Mouse (Mus musculus): ENCODE results near the gene Agtr2. TPM values are rescaled to one million over a fixed set of nuclear protein-coding genes. Genes with fewer than 3 reads are reported as not detected.
"Not testable (repeated sequence)": the region's sequence is repeated elsewhere in the genome, so short reads cannot be mapped to it uniquely, and the experiment has no call there.

Gene Agtr2
- 1.1 and 3.2 TPM in 2 replicates for polyA plus RNA-seq (2014; fragmentation: Nextera tagmentation; extraction: Ambion mirVana)

GRCm38 (mm10) chrX:21484414-21484813, at the start of gene Agtr2:
Gene Agtr2 (plus strand): TSS chrX:21484544.
- WGBS, result 79% methylated on average over 5 of the region's 5 CpGs
- DNase-seq (ENCODE audit: low spot score), result no peak
- Histone ChIP-seq H3K36me3 (ENCODE audit: control insufficient read depth, insufficient read depth, low read length) (no peaks in the 10 kb centered on the region), H3K9ac (ENCODE audit: low read length) (no peak within 1 kb of the TSS), H3K4me3 (ENCODE audit: low read depth, low read length) (no peak within 1 kb of the TSS), H3K27ac (ENCODE audit: low read depth, low read length) (no peak within 1 kb of the TSS), H3K9me3 (replicated peaks; ENCODE audit: control insufficient read depth, low read length) (no peaks in the 10 kb centered on the region), H3K4me2 (ENCODE audit: low read length) (no peak within 1 kb of the TSS), H3K27me3 (replicated peaks; ENCODE audit: control insufficient read depth, insufficient read depth, low read length) (no peaks in the 10 kb centered on the region), H3K4me1 (ENCODE audit: control insufficient read depth, insufficient read depth, low read length) (no peaks in the 10 kb centered on the region)
- ATAC-seq, result no peak

GRCm38 (mm10) chrX:21452519-21452918, 31.8 kb upstream of the Agtr2 start:
- no peaks in the 10 kb centered on the region for H3K36me3 ChIP-seq (ENCODE audit: control insufficient read depth, insufficient read depth, low read length)

GRCm38 (mm10) chrX:21488111-21488510, 3.8 kb downstream of the Agtr2 start:
- no peaks in the 10 kb centered on the region for H3K27me3 ChIP-seq (replicated peaks; ENCODE audit: control insufficient read depth, insufficient read depth, low read length)
- H3K4me3 ChIP-seq (ENCODE audit: low read depth, low read length), result no peak overlapping the region
- no peak overlapping the region for H3K9ac ChIP-seq (ENCODE audit: low read length)
- no peaks in the 10 kb centered on the region for H3K4me1 ChIP-seq (ENCODE audit: control insufficient read depth, insufficient read depth, low read length)
- ATAC-seq (no peak), DNase-seq (ENCODE audit: low spot score) (no peak)
- 50% methylated on average over 2 of the region's 2 CpGs for WGBS
- H3K9me3 ChIP-seq (replicated peaks; ENCODE audit: control insufficient read depth, low read length), result no peaks in the 10 kb centered on the region
- no peak overlapping the region for H3K4me2 ChIP-seq (ENCODE audit: low read length)
- no peak overlapping the region for H3K27ac ChIP-seq (ENCODE audit: low read depth, low read length)
- no peaks in the 10 kb centered on the region for H3K36me3 ChIP-seq (ENCODE audit: control insufficient read depth, insufficient read depth, low read length)

More at GRCm38 (mm10) chrX:21452519-21452918, 31.8 kb upstream of the Agtr2 start:
- Histone ChIP-seq H3K9me3 (replicated peaks; ENCODE audit: control insufficient read depth, low read length) (no peaks in the 10 kb centered on the region), H3K9ac (ENCODE audit: low read length) (no peak overlapping the region), H3K27ac (ENCODE audit: low read depth, low read length) (no peak overlapping the region), H3K4me3 (ENCODE audit: low read depth, low read length) (no peak overlapping the region), H3K27me3 (replicated peaks; ENCODE audit: control insufficient read depth, insufficient read depth, low read length) (no peaks in the 10 kb centered on the region), H3K4me1 (ENCODE audit: control insufficient read depth, insufficient read depth, low read length) (no peaks in the 10 kb centered on the region), H3K4me2 (ENCODE audit: low read length) (no peak overlapping the region)
- no peak for ATAC-seq
- 65% methylated on average over 3 of the region's 3 CpGs for WGBS
- no peak for DNase-seq (ENCODE audit: low spot score)

GRCm38 (mm10) chrX:21500242-21500641, 15.9 kb downstream of the Agtr2 start:
- no peaks in the 10 kb centered on the region for H3K4me1 ChIP-seq (ENCODE audit: control insufficient read depth, insufficient read depth, low read length)
- WGBS, result 38% methylated on average over 2 of the region's 2 CpGs
- DNase-seq (ENCODE audit: low spot score), result no peak
- no peaks in the 10 kb centered on the region for H3K9me3 ChIP-seq (replicated peaks; ENCODE audit: control insufficient read depth, low read length)
- no peak overlapping the region for H3K27ac ChIP-seq (ENCODE audit: low read depth, low read length)
- no peak for ATAC-seq
- H3K4me2 ChIP-seq (ENCODE audit: low read length), result no peak overlapping the region
- H3K4me3 ChIP-seq (ENCODE audit: low read depth, low read length), result no peak overlapping the region
- H3K27me3 ChIP-seq (replicated peaks; ENCODE audit: control insufficient read depth, insufficient read depth, low read length), result no peaks in the 10 kb centered on the region
- no peak overlapping the region for H3K9ac ChIP-seq (ENCODE audit: low read length)
- no peaks in the 10 kb centered on the region for H3K36me3 ChIP-seq (ENCODE audit: control insufficient read depth, insufficient read depth, low read length)

GRCm38 (mm10) chrX:21507333-21507732, 23.0 kb downstream of the Agtr2 start:
- WGBS, result 84% methylated on average over 2 of the region's 2 CpGs
- H3K4me3 ChIP-seq (ENCODE audit: low read depth, low read length); H3K9ac ChIP-seq (ENCODE audit: low read length); H3K36me3 ChIP-seq (ENCODE audit: control insufficient read depth, insufficient read depth, low read length); ATAC-seq; H3K27ac ChIP-seq (ENCODE audit: low read depth, low read length); H3K4me2 ChIP-seq (ENCODE audit: low read length); DNase-seq (ENCODE audit: low spot score); H3K27me3 ChIP-seq (replicated peaks; ENCODE audit: control insufficient read depth, insufficient read depth, low read length); H3K4me1 ChIP-seq (ENCODE audit: control insufficient read depth, insufficient read depth, low read length); H3K9me3 ChIP-seq (replicated peaks; ENCODE audit: control insufficient read depth, low read length): not testable (repeated sequence)

GRCm38 (mm10) chrX:21522590-21522989, 38.2 kb downstream of the Agtr2 start:
- Histone ChIP-seq H3K36me3 (ENCODE audit: control insufficient read depth, insufficient read depth, low read length) (no peaks in the 10 kb centered on the region), H3K9ac (ENCODE audit: low read length) (no peak overlapping the region), H3K4me2 (ENCODE audit: low read length) (no peak overlapping the region), H3K4me3 (ENCODE audit: low read depth, low read length) (no peak overlapping the region), H3K4me1 (ENCODE audit: control insufficient read depth, insufficient read depth, low read length) (no peaks in the 10 kb centered on the region), H3K9me3 (replicated peaks; ENCODE audit: control insufficient read depth, low read length) (no peaks in the 10 kb centered on the region), H3K27me3 (replicated peaks; ENCODE audit: control insufficient read depth, insufficient read depth, low read length) (no peaks in the 10 kb centered on the region), H3K27ac (ENCODE audit: low read depth, low read length) (no peak overlapping the region)
- WGBS, result 87% methylated on average over 4 of the region's 4 CpGs
- ATAC-seq (no peak), DNase-seq (ENCODE audit: low spot score) (no peak)

Other genes starting within 250 kb of the Agtr2 start
- gene Slc6a14, start 230.4 kb downstream of the Agtr2 start, polyA plus RNA-seq (2014; fragmentation: Nextera tagmentation; extraction: Ambion mirVana), result not detected in 2 replicates